Mouse (Mus musculus): ENCODE measurements around the gene Ndufv2.

The Ndufv2 gene

GRCm38 (mm10) chr17:66101380-66102330 lies at the start of gene Ndufv2:
Gene Ndufv2, minus strand, starts transcription at chr17:66101559.
- peak; percentile 88 for DNase-seq

- DNase-seq: no peak
Measured at GRCm38 (mm10) chr17:66131212-66131611, 29.9 kb upstream of the Ndufv2 start.

- DNase-seq: no peak
Measured at GRCm38 (mm10) chr17:66130371-66130770, 29.0 kb upstream of the Ndufv2 start.

GRCm38 (mm10) chr17:66125211-66125610 lies 23.9 kb upstream of the Ndufv2 start:
- DNase-seq: no peak

DNA sequence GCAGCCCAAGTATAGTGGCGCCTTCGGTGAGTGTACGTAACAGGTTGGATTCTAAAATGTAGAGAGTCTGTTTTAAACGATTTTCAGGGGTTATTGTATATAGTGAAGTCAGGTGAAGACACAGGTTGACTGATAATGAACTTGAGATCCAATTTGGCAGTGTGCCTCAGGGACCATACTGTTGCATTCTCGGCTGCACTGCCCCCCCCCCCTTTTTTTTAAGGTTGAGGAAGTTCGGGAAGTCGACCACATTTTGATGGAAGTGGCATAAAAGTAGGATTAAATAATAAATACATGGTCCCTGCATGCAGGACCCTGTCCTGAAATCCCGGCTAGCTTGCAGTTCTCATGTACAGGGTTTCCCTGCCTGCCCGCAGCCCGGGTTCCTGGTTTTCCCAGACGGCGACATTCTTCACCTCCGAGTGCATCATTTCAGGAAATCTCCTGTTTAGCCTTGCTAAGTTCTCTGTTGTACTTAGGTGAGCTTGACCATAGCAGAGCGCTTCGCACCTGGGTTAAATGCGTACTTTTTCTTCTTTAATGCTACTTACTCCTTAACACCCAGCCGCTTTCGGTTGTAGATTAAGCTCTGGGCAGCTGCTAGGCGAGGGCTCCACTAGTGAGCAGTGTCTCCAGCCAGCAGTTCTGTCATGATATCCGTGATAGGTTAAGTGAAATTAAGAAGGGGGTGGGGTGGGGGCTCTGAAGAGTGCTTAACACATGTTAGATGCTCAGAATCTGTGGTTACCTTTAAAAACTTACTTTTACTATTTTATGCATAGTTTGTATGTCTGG lies 22.7 kb upstream of the Ndufv2 start:
- DNase-seq: no peak

- DNase-seq: peak; percentile 92
Measured at GRCm38 (mm10) chr17:66123066-66123815, 21.9 kb upstream of the Ndufv2 start, which contains the start of gene Ddx11. Gene Ddx11, plus strand, starts transcription at chr17:66123520.

- DNase-seq: no peak
Measured at GRCm38 (mm10) chr17:66120701-66121100, 19.3 kb upstream of the Ndufv2 start.

DNA sequence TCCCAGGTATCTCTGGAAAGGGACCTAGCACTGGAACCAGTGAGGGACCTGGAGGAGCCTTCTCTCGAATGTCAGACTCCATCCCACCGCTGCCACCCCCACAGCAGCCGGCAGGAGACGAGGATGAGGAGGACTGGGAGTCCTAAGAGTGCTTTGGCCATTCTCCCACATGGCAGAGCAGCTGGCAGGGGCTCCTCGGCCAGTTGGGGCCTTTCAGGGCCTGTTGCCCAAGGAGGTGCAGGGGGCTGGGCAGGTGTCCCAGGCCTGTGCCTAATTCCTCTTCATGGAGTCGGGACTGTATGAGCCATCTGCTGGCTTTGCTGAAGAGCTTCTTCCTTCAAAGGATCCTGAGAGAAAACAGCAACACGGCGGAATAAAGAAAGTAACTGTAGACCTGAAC lies 17.6 kb upstream of the Ndufv2 start:
- DNase-seq: no peak

- no peak for DNase-seq
Measured at GRCm38 (mm10) chr17:66112166-66112565, 10.8 kb upstream of the Ndufv2 start.

- DNase-seq: peak; percentile 80
Measured at GRCm38 (mm10) chr17:66111402-66111959, 10.1 kb upstream of the Ndufv2 start, which contains the start of gene Washc1. Gene Washc1, plus strand, starts transcription at chr17:66111545.

DNA sequence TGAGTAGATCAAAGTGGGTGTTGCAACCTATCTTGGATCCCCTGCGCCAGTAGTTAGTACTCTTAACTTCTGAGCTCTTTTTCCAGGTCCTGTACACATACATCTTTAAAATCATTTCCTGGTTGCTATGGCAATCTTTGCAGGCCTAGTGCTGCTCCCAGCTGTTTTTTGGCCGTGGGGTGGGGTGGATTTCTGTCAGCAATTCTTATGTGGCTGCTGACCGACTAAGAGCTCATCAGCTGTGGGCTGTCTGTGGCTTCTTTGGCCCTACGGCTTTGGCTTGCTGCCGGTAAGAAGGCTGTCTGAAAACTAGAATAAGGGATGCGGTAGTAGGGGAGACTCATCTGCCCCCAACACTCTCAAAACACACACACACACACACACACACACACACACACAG lies 9.4 kb upstream of the Ndufv2 start:
- DNase-seq: no peak

- no peak for DNase-seq
Measured at GRCm38 (mm10) chr17:66108198-66108597, 6.8 kb upstream of the Ndufv2 start.

- DNase-seq: no peak
Measured at GRCm38 (mm10) chr17:66107466-66107865, 6.1 kb upstream of the Ndufv2 start.

DNA sequence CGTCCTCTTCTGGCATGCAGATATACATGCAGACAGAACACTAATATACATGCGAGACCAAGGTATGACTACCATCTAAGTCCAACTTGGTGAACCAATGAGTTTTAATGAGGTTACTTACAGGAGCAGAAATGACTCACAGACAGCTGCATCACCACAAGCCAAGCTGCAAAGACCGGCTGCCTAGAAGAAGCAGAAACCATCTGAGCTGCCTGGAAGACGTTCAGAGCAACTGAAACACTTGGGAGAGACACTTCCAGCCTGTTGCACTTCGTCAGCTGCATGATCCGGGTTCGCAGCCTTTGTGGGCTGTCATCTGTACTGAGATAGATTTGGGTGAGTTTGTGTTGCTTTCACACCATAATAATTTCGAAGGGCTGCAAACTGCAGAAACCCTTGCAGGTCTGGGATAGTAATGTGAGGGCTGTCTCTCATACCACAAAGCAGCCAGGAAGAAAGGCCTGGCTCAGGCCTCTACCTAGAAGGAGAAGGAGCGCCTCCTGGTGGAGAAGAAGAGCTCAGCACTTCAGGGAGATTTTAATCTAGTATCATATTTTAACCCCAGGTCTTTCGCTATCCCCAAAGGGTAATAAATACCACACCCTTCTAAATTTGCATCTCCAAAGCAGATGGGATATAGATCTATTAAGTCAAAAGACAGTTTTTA lies 5.4 kb upstream of the Ndufv2 start:
- peak; percentile 47 for DNase-seq

GRCm38 (mm10) chr17:66104076-66104475 lies 2.7 kb upstream of the Ndufv2 start:
- DNase-seq: no peak

DNA sequence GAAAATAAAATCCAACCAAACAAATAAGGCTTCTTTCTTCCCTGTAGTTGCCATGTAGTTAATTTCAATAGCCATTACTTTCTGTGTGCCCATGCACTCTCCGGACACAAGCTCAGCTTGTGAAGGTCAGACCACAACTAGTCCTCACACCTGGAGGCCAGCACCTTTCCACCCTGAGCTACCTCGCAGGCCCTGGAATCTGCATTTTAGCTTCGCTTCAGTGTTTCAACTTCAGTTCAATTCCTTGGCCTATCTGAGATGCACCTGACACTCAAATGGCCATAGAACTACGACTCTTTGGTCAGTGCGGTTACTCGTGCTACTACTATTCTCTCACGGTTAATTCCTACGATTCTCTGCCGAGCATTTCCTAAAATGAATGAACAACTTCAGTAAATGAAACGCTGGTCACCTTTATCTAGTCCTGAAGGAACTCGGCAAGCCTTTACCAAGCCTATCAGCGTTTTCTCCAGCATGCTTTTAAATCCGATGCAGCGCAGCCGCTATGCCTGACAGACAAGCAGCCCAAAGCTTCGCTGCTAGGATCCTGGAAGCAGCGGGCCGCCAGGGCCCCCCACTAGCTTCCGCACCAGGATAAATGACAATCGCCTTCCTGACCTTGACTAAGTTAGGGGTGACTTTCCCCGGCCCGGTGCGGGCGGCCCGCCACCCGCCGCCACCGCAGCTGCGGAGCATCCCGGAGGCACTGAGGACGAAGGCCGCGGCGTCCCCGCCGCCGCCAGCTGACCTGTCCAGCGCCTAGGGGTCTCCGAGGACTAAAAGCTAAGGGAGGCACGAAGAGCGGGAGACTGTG lies 586 bp downstream of the Ndufv2 start:
- DNase-seq: no peak

DNA sequence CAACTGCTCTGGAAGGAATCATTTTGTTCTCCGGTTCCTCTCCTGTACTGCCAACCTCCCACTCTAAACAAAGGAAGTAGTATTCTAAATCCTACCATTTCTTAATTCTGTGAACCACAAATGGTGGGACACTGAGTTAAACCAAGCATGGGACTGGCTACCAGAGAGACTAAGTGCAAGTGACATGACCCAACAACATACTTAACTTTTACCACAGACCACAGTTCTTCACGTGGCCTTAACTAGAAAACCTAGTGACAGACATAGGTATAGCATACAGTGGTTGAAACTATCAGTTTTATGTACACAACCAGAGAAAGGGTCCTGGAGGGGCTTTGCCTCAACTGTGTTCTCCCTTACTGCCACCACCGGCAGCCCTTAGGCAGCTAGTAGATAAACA lies 8.7 kb downstream of the Ndufv2 start:
- DNase-seq: no peak

DNA sequence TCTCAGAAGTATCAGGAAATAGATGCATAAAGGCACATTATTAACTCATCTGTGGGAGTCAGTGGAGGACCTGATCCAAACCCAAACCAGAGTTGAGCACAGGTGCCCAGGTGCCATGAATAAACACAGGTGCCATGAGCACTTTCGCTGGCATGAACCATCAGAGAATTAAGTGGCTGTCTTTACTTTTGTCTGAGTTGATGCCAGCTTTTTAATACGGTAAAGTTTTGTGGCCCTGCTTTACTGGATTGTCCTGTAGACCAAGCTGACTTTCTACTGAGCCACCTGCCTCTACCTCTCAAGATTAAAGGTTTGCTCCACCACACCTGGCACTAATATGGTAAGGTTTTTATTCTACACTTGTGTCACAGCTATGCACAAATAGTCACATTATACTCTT lies 9.3 kb downstream of the Ndufv2 start:
- DNase-seq: no peak

DNA sequence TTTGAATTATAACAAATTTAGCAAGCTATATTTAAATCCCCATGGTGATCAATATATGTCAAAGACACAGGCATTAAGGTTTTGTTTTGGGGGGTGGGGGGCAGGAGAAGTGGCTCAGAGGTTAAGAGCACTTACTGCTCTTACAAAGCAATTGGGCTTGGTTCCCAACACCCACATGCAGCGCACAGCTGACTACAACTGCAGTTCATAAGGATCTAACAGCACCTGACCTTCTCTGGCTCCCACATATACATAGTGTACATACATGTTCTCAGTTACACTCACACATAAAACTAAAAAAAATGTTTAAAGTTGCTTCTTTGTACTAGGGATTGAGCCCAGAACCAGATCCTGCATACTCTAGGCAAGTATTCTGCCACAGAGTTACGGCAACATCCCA lies 10.0 kb downstream of the Ndufv2 start:
- DNase-seq: no peak

GRCm38 (mm10) chr17:66090251-66090650 lies 11.1 kb downstream of the Ndufv2 start:
- no peak for DNase-seq

- DNase-seq: no peak
Measured at GRCm38 (mm10) chr17:66085038-66085437, 16.3 kb downstream of the Ndufv2 start.

Data from cerebellum, adult 11 months (tissue).